Mouse (Mus musculus) lung, adult 18-20 months (tissue): ENCODE data around the gene Qrfp.
A peak's percentile ranks its signal among the peaks of the same experiment; 100 is the strongest.

Source experiments
- DNase-seq, 2 experiments: peaks; one replicate each; pipeline ENCODE4 v3.0.0; 2022; ENCODE audit warnings: mixed read lengths in 2 of 2

The Qrfp gene

DNA sequence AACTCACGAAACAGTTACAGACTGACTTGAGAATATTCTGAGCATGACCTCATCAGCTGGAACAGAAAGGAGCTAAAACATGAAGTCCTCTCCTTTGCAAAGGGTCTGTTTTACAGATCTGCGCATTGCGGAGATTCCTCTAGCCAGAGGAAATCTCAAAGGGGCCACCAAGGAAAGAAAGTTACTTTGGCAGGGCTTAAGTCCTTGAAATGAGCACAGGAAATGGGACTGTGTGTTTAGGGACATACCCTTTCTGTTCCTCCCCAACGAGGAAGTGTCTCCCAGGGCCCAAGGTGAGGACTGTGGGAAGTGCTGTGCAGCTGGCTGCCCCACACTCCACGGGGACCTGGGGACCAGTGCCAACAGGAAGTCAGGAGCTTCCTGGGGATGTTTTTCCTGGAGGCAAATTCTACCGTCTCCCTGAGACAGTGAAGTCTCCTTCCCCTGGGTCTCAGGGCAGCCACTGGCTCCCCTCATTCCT is 40.7 kb downstream of the Qrfp start:
- DNase-seq: peak; percentile 76 to 85

- no peak for DNase-seq
These were observed 41.3 kb downstream of the Qrfp start for GRCm38 (mm10) chr2:31769115-31769514.

GRCm38 (mm10) chr2:31767815-31768214 is 42.6 kb downstream of the Qrfp start:
- DNase-seq: peak in 1 of 2 experiments; percentile 50

DNA sequence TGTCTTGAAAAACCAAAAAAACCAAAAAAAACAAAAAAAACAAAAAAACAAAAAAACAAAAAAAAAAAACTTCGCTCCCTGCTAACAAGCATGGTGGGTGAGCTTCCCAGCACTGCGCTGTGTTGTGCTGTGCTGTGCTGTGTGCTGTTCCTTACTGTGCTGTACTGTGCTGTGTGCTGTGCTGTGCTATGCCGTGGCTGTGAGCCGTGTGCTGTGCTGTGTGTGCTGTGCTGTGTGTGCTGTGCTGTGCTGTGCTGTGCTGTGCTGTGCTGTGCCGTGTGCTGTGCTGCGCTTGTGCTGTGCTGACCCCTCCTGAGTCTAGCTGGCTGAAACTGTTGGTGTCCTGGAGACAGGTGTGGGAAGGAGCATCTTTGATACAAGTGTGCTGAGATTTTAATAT is 43.3 kb downstream of the Qrfp start:
- no peak for DNase-seq

- DNase-seq: no peak
These were observed 47.1 kb downstream of the Qrfp start for GRCm38 (mm10) chr2:31763271-31763670.

DNA sequence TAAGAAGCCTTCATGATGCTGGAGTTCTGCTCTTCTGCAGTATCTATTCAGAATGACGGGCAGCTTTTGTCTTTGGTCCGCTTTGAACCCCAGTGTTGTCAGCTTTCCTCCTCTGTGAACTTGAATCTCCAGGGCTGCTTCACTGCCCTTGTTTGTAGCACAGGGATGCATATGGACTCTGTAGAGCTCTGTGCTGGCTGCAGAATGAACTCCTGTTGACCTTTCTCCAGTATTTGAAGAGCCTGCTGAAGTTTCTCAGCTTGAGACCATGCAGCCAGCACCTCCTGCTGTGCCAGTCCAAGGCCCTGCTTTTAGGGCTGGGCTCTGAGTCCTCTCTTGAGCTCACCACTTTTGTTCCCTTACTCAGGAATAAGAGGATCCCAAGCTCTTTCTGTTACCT is 47.5 kb downstream of the Qrfp start:
- no peak for DNase-seq

GRCm38 (mm10) chr2:31762155-31762554 is 48.2 kb downstream of the Qrfp start:
- no peak for DNase-seq

DNA sequence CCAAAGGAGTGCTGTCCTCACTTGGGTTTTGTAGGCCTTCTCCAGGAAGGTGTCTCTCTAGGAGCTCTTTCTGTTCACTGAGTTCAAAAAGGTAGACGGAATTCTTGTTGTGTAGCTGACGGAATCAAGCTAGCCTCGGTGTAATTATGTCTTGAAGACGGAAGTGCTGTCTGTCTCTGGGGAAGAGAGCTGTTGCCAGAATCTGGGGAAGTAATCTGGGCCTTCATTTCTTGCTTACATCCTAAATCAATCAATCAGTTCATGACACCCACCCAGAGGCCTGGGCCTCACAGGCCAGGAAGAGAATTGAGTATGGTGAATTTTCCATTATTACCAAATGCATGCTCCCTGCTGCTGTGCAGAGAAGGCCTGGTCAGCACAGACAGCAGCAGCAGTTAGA is 48.8 kb downstream of the Qrfp start:
- DNase-seq: no peak

- no peak for DNase-seq
These were observed 49.3 kb downstream of the Qrfp start for GRCm38 (mm10) chr2:31761115-31761531.

DNA sequence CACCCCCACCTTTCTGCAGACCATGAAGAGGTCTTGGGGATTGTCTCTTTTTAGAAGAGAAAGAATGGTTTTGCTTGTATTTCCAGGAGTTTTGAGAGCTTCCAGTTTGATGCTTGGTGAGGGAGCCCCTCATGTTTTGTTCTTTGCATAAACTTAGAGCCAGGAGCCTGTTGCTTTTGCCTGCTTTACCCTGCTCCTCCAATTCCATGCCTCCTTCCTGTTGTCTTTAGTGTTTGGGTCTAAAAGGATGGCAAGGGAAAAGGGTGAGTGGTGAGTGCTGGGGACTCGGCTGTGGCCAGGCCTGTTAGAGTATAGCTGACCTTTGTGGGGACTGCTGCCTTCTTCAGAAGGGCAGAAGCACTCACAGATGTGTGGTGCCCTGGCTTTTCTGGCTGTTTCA is 49.9 kb downstream of the Qrfp start:
- DNase-seq: no peak

GRCm38 (mm10) chr2:31759751-31760460 is 50.5 kb downstream of the Qrfp start:
- DNase-seq: peak; percentile 85 to 88

DNA sequence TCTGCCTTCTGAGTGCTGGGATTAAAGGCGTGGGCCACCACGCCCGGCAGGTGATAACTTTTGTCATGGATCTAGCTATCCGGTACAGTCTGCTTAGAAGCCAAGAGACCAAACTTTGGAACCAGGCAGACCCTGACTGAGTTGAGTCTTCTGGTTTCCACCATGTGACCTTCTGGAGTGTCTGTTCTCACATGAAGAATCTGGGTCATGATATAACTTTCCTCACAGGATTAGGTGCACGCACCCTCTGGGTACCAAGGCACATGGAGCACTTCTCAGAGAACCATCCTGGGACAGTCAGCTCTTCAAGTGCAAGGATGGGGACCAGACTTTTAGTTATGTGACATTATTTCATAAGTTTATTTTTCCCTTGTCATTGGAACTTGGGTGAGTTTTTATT is 51.4 kb downstream of the Qrfp start:
- no peak for DNase-seq

- DNase-seq: no peak
These were observed 52.9 kb downstream of the Qrfp start for GRCm38 (mm10) chr2:31757472-31757871.
